Mouse (Mus musculus): Measurements from ENCODE around the gene Tex10.
A peak's percentile ranks its signal among the peaks of the same experiment; 100 is the strongest.

Tex10 gene

GRCm38 (mm10) chr4:48472792-48473650 lies at the start of gene Tex10:
TSS of gene Tex10 (minus strand) at chr4:48473459.
- DNase-seq (ENCODE audit: low spot score): peak; percentile 88

- no peak for DNase-seq (ENCODE audit: low spot score)
Observed at GRCm38 (mm10) chr4:48510861-48511260, 37.6 kb upstream of the Tex10 start.

GRCm38 (mm10) chr4:48492510-48492909 lies 19.3 kb upstream of the Tex10 start:
- no peak for DNase-seq (ENCODE audit: low spot score)

GRCm38 (mm10) chr4:48491290-48491743 lies 18.1 kb upstream of the Tex10 start:
- DNase-seq (ENCODE audit: low spot score): no peak

GRCm38 (mm10) chr4:48488916-48489315 lies 15.7 kb upstream of the Tex10 start:
- DNase-seq (ENCODE audit: low spot score): no peak

GRCm38 (mm10) chr4:48481287-48481686 lies 8.0 kb upstream of the Tex10 start:
- peak; percentile 32 for DNase-seq (ENCODE audit: low spot score)

- no peak for DNase-seq (ENCODE audit: low spot score)
Observed at GRCm38 (mm10) chr4:48473651-48474011, 372 bp upstream of the Tex10 start.

GRCm38 (mm10) chr4:48472052-48472791 lies 1.0 kb downstream of the Tex10 start:
- no peak for DNase-seq (ENCODE audit: low spot score)

GRCm38 (mm10) chr4:48470977-48471376 lies 2.3 kb downstream of the Tex10 start:
- DNase-seq (ENCODE audit: low spot score): no peak

GRCm38 (mm10) chr4:48461060-48461459 lies 12.2 kb downstream of the Tex10 start:
- DNase-seq (ENCODE audit: low spot score): no peak

GRCm38 (mm10) chr4:48458436-48458835 lies 14.8 kb downstream of the Tex10 start:
- no peak for DNase-seq (ENCODE audit: low spot score)

GRCm38 (mm10) chr4:48454106-48454773 lies 19.0 kb downstream of the Tex10 start:
- DNase-seq (ENCODE audit: low spot score): no peak

GRCm38 (mm10) chr4:48428054-48428453 lies 45.2 kb downstream of the Tex10 start:
- no peak for DNase-seq (ENCODE audit: low spot score)

GRCm38 (mm10) chr4:48427413-48427812 lies 45.8 kb downstream of the Tex10 start:
- DNase-seq (ENCODE audit: low spot score): no peak

- no peak for DNase-seq (ENCODE audit: low spot score)
Observed at GRCm38 (mm10) chr4:48423738-48424137, 49.5 kb downstream of the Tex10 start.

GRCm38 (mm10) chr4:48422633-48423032 lies 50.6 kb downstream of the Tex10 start:
- DNase-seq (ENCODE audit: low spot score): no peak

- no peak for DNase-seq (ENCODE audit: low spot score)
Observed at GRCm38 (mm10) chr4:48418831-48419468, 54.3 kb downstream of the Tex10 start.

- peak; percentile 74 for DNase-seq (ENCODE audit: low spot score)
Observed at GRCm38 (mm10) chr4:48415838-48416335, 57.4 kb downstream of the Tex10 start.

GRCm38 (mm10) chr4:48413473-48413872 lies 59.8 kb downstream of the Tex10 start:
- DNase-seq (ENCODE audit: low spot score): no peak

GRCm38 (mm10) chr4:48407350-48408039 lies 65.8 kb downstream of the Tex10 start:
- peak; percentile 34 for DNase-seq (ENCODE audit: low spot score)
